10 mouse cellular contexts compared by ENCODE assay signal in genomic region chr10:117173566-117174438, GRCm38 (mm10). TPM values are rescaled to one million over a fixed set of nuclear protein-coding genes. Genes with fewer than 3 reads are reported as not detected.
DNase-seq lines count a peak whose midpoint lies in the region; ATAC-seq and TF ChIP-seq lines count a peak whose summit lies in the region.
"Had no signal": no experiment of that assay in that cellular context is flagged by ENCODE, and none has a peak within 500 bp of the region (broad histone marks: within the 10 kb centered on the region; RNA-seq: fewer than 3 reads in every experiment).

No protein-coding gene starts in this region.

- 0 out of 2 replicates have a peak overlapping the region, but pooled peaks have one; percentile 13 for H3K4me2 ChIP-seq in kidney, postnatal 0 days (ENCODE audit: low read length)
- peak overlapping the region; percentile 18; the same call in 1 of the 2 replicates for H3K4me2 ChIP-seq in hindbrain, postnatal 0 days (ENCODE audit: low read depth, low read length)
- peak overlapping the region; percentile 98 for H3K4me2 ChIP-seq in myocyte (ENCODE audit: low read depth)
- H3K4me2 ChIP-seq: neural tube, embryonic 13.5 days had no signal

- intact Hi-C loops in gastrocnemius, postnatal 14 days (cut with DNase I; ENCODE audit: low total_unique reads) = no loop called here

- H3K4me3 ChIP-seq in kidney, postnatal 0 days (replicated peaks; ENCODE audit: low read depth, low read length) = no peak overlapping the region
- H3K4me3 ChIP-seq in kidney, adult 2 months (ENCODE audit: insufficient read depth, low read depth, low read length) = no peak overlapping the region
- H3K4me3 ChIP-seq in hindbrain, postnatal 0 days (ENCODE audit: low read length) = no peak overlapping the region
- H3K4me3 ChIP-seq in myocyte = peak overlapping the region; percentile 23
- H3K4me3 ChIP-seq: layer of hippocampus, adult 2 months; neural tube, embryonic 13.5 days had no signal

- H3K27me3 ChIP-seq in kidney, postnatal 0 days (ENCODE audit: insufficient read depth, low read length) = no peaks in the 10 kb centered on the region
- H3K27me3 ChIP-seq in kidney, adult 2 months (replicated peaks; ENCODE audit: control insufficient read depth, insufficient read depth, low read length) = no peaks in the 10 kb centered on the region
- no peaks in the 10 kb centered on the region for H3K27me3 ChIP-seq in hindbrain, postnatal 0 days (ENCODE audit: insufficient read depth, low read length)
- H3K27me3 ChIP-seq in myocyte (ENCODE audit: control insufficient read depth, insufficient read depth, insufficient read length) = no peaks in the 10 kb centered on the region
- H3K27me3 ChIP-seq: neural tube, embryonic 13.5 days had no signal

- H3K4me1 ChIP-seq in kidney, postnatal 0 days (replicated peaks; ENCODE audit: insufficient read depth, low read length) = 0 out of 2 replicates have a peak, but pooled peaks cover 4% of the 10 kb centered on the region
- no peaks in the 10 kb centered on the region for H3K4me1 ChIP-seq in kidney, adult 2 months (ENCODE audit: control insufficient read depth, insufficient read depth, low read length)
- no peaks in the 10 kb centered on the region for H3K4me1 ChIP-seq in hindbrain, postnatal 0 days (ENCODE audit: insufficient read depth, low read length)
- H3K4me1 ChIP-seq: neural tube, embryonic 13.5 days had no signal

- H3K27ac ChIP-seq in kidney, postnatal 0 days = no peak overlapping the region
- H3K27ac ChIP-seq in kidney, adult 2 months (ENCODE audit: insufficient read depth, low read depth, low read length) = no peak overlapping the region
- H3K27ac ChIP-seq in hindbrain, postnatal 0 days = no peak overlapping the region
- H3K27ac ChIP-seq: layer of hippocampus, adult 2 months; neural tube, embryonic 13.5 days had no signal

- no peak for ATAC-seq in kidney, postnatal 0 days (replicated peaks; ENCODE audit: low FRiP score, low read depth)
- no peak for ATAC-seq in hindbrain, postnatal 0 days

- peak; percentile 33 for DNase-seq in kidney, postnatal 0 days (ENCODE audit: low spot score)
- DNase-seq in kidney, adult 2 months = no peak
- peak; percentile 66 for DNase-seq in ZHBTc4 (ENCODE audit: low read depth, low spot score)
- peak; percentile 23 for DNase-seq in hindbrain, postnatal 0 days (ENCODE audit: low spot score)
- no peak for DNase-seq in gastrocnemius, postnatal 14 days
- no peak for DNase-seq in lung, adult 18-20 months
- DNase-seq: cerebellum, postnatal 25 days had no signal

- H3K9me3 ChIP-seq in kidney, postnatal 0 days (replicated peaks; ENCODE audit: low read length) = no peaks in the 10 kb centered on the region
- no peaks in the 10 kb centered on the region for H3K9me3 ChIP-seq in hindbrain, postnatal 0 days (ENCODE audit: low read length)
- H3K9me3 ChIP-seq: neural tube, embryonic 13.5 days had no signal

- no peaks in the 10 kb centered on the region for H3K36me3 ChIP-seq in kidney, postnatal 0 days (ENCODE audit: insufficient read depth, low read length)
- no peaks in the 10 kb centered on the region for H3K36me3 ChIP-seq in kidney, adult 2 months (ENCODE audit: control insufficient read depth, insufficient read depth, low read length)
- H3K36me3 ChIP-seq in hindbrain, postnatal 0 days (ENCODE audit: insufficient read depth, low read length) = no peaks in the 10 kb centered on the region
- H3K36me3 ChIP-seq in myocyte (ENCODE audit: control insufficient read depth, insufficient read depth) = no peaks in the 10 kb centered on the region
- H3K36me3 ChIP-seq: neural tube, embryonic 13.5 days had no signal

- 46% methylated on average over 13 of the region's 13 CpGs for WGBS in kidney, postnatal 0 days
- WGBS in kidney, adult 2 months = 45% methylated on average over 13 of the region's 13 CpGs
- 36% methylated on average over 13 of the region's 13 CpGs for WGBS in hindbrain, postnatal 0 days

- TF ChIP-seq POLR2A in kidney, adult 2 months (IDR thresholded peaks at IDR 0.05; ENCODE audit: low read depth, low read length) = no peak
- TF ChIP-seq POLR2A in myocyte (IDR thresholded peaks at IDR 0.05; ENCODE audit: insufficient read length, low read depth) = no peak

- no peak overlapping the region for H3K9ac ChIP-seq in kidney, postnatal 0 days (ENCODE audit: low read depth, low read length)
- H3K9ac ChIP-seq in hindbrain, postnatal 0 days (replicated peaks; ENCODE audit: low read length) = no peak overlapping the region
- H3K9ac ChIP-seq: neural tube, embryonic 13.5 days had no signal

- no peak overlapping the region for H3ac ChIP-seq in myocyte (ENCODE audit: control insufficient read depth, insufficient read length)

- no peak for TF ChIP-seq CTCF in kidney, postnatal 0 days (IDR thresholded peaks at IDR 0.05; ENCODE audit: low read depth)
- no peak for TF ChIP-seq CTCF in kidney, adult 2 months (conservative IDR thresholded peaks at IDR 0.05; ENCODE audit: insufficient read depth, insufficient read length, low read depth, low read length)
- TF ChIP-seq CTCF in hindbrain, postnatal 0 days (IDR thresholded peaks at IDR 0.05; ENCODE audit: low read depth) = no peak

- H3K79me2 ChIP-seq in myocyte (ENCODE audit: control insufficient read depth, insufficient read depth) = no peaks in the 10 kb centered on the region

TF ChIP-seq in myocyte, 11 proteins besides CTCF, POLR2A, EP300 and RAD21:
- TF ChIP-seq MYOG (IDR thresholded peaks at IDR 0.05; ENCODE audit: control insufficient read depth in 1 of 3, insufficient read depth in 1 of 3, insufficient read length in 2 of 3, low read depth in 2 of 3) (no peak), MAX (IDR thresholded peaks at IDR 0.05; ENCODE audit: low read depth) (no peak), TCF3 (IDR thresholded peaks at IDR 0.05; ENCODE audit: insufficient read length, low read depth) (no peak), MYOD1 (IDR thresholded peaks at IDR 0.05; ENCODE audit: control insufficient read depth in 1 of 3, insufficient read length in 2 of 3, low read depth in 2 of 3) (no peak), POLR2AphosphoS2 (IDR thresholded peaks at IDR 0.05; ENCODE audit: insufficient read length, low read depth) (no peak), TCF12 (IDR thresholded peaks at IDR 0.05; ENCODE audit: insufficient read depth, poor library complexity, severe bottlenecking) (no peak), USF1 (IDR thresholded peaks at IDR 0.05; ENCODE audit: low read depth) (no peak), REST (IDR thresholded peaks at IDR 0.05; ENCODE audit: insufficient read depth, insufficient read length) (no peak), E2F4 (IDR thresholded peaks at IDR 0.05; ENCODE audit: insufficient read depth) (no peak), CEBPB (IDR thresholded peaks at IDR 0.05; ENCODE audit: insufficient read depth, poor library complexity, severe bottlenecking) (no peak), SRF (IDR thresholded peaks at IDR 0.05; ENCODE audit: control insufficient read depth, insufficient read length, low read depth) (no peak)
TF ChIP-seq in myocyte: peak in this region for 0.

RNA-seq across cellular contexts. Expression of gene Frs2, which starts 25.5 kb away (rescaled TPM):
- 17.8 and 18.5 TPM in 2 replicates for polyA plus RNA-seq in kidney, postnatal 0 days (2015; fragmentation: Nextera tagmentation; extraction: Ambion mirVana)
- 13.0 and 13.2 TPM in 2 replicates for polyA plus RNA-seq in kidney, adult 2 months (2012; rRNA removed)
- total RNA-seq in hindbrain, postnatal 0 days (2014; rRNA removed) = 18.9 and 19.3 TPM in 2 replicates
- polyA plus RNA-seq in hindbrain, postnatal 0 days (2015; fragmentation: Nextera tagmentation; extraction: Ambion mirVana) = 19.1 and 19.4 TPM in 2 replicates
- polyA plus RNA-seq in myocyte (2012; fragmentation: generic; extraction: Trizol) = 6.6 TPM
- total RNA-seq in gastrocnemius, postnatal 14 days (2021) = 1 to 10 TPM; 7.9 to 9.4 TPM

RNA-seq across cellular contexts. Expression of gene Yeats4, which starts 50.5 kb away (rescaled TPM):
- polyA plus RNA-seq in kidney, postnatal 0 days (2015; fragmentation: Nextera tagmentation; extraction: Ambion mirVana) = 65.3 and 67.0 TPM in 2 replicates
- 18.0 and 21.8 TPM in 2 replicates for polyA plus RNA-seq in kidney, adult 2 months (2012; rRNA removed)
- 41.4 and 47.2 TPM in 2 replicates for total RNA-seq in hindbrain, postnatal 0 days (2014; rRNA removed)
- 83.4 and 85.4 TPM in 2 replicates for polyA plus RNA-seq in hindbrain, postnatal 0 days (2015; fragmentation: Nextera tagmentation; extraction: Ambion mirVana)
- 27.8 TPM for polyA plus RNA-seq in myocyte (2012; fragmentation: generic; extraction: Trizol)
- total RNA-seq in gastrocnemius, postnatal 14 days (2021) = 10 to 100 TPM; 16.9 to 18.5 TPM

Comparison
In these comparisons a context has a peak if more than half of its experiments do, and no peak if none do; other contexts are left out.
1. DNase-seq: peak in kidney, postnatal 0 days (single experiment), ZHBTc4 (single experiment) and hindbrain, postnatal 0 days (single experiment); none in kidney, adult 2 months (single experiment), gastrocnemius, postnatal 14 days (single experiment) and lung, adult 18-20 months (0 of 2).
2. H3K4me2 ChIP-seq: peak in every context shown above with its lines; median percentile 98 in myocyte; 18 in hindbrain, postnatal 0 days; 13 in kidney, postnatal 0 days.